ENCODE assay signal across 8 mouse cellular contexts in the genomic region with DNA sequence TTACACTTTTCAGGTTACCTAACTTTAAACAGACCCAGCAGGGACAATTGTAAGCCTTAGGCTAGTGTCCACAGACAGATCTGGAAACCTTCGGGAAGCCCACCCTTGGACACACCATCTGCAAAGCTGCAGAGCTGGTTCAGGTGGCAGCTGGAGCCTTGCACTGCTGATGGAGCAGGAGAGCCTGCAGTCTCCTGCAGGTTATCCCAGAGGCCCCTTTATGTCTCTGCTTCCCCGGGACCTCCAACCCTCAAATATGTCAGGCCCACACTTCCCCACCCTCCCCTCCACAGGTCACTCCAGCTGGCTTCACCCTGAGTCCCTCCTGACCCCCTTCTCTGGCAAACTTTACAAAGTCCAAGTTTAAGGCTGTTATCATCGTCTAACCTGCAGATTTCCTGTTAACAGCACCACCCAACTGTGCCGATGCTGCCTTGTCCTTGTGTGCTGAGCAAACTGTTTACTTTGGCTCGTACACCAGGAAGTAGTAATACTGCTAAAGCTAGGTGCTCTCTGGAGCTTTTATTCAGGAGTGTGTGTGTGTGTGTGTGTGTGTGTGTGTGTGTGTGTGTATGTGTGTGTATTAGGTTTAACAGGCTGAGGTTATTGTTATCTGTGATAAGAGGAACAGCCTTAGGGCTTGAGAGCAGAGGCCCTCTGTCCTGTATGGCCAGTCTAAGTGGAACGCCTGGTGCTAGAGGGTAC. TPM values are rescaled to one million over a fixed set of nuclear protein-coding genes. Genes with fewer than 3 reads are reported as not detected.
A peak's percentile ranks its signal among the peaks of the same experiment; 100 is the strongest.
DNase-seq lines count a peak whose midpoint lies in the region; ATAC-seq and TF ChIP-seq lines count a peak whose summit lies in the region.
"Not testable (repeated sequence)": the region's sequence is repeated elsewhere in the genome, so short reads cannot be mapped to it uniquely, and the experiment has no call there.
"Had no signal": no experiment of that assay in that cellular context is flagged by ENCODE, and none has a peak within 500 bp of the region (broad histone marks: within the 10 kb centered on the region; RNA-seq: fewer than 3 reads in every experiment).

No protein-coding gene starts in this region.

- TF ChIP-seq POLR2A in limb, embryonic 14.5 days (IDR thresholded peaks at IDR 0.05; ENCODE audit: borderline replicate concordance, extremely low read depth, insufficient read depth, insufficient read length) = not testable (repeated sequence)

- H3K27ac ChIP-seq in limb, embryonic 14.5 days (replicated peaks; ENCODE audit: low read depth, low read length) = not testable (repeated sequence)
- peak overlapping the region; percentile 79 for H3K27ac ChIP-seq in lung, embryonic 15.5 days

- H3K4me1 ChIP-seq in limb, embryonic 14.5 days (ENCODE audit: control insufficient read depth, insufficient read depth, low read length); lung, embryonic 15.5 days: not testable (repeated sequence)

- intact Hi-C loops in heart, postnatal 36 days (cut with DNase I) = not testable (repeated sequence)

- H3K4me2 ChIP-seq in limb, embryonic 14.5 days (replicated peaks; ENCODE audit: low read depth, low read length, severe bottlenecking) = not testable (repeated sequence)
- peak overlapping the region; percentile 17; the same call in 1 of the 2 replicates for H3K4me2 ChIP-seq in lung, embryonic 15.5 days

- H3K27me3 ChIP-seq in limb, embryonic 14.5 days (ENCODE audit: control insufficient read depth, insufficient read depth, low read length); lung, embryonic 15.5 days: not testable (repeated sequence)

- H3K4me3 ChIP-seq in limb, embryonic 14.5 days (replicated peaks; ENCODE audit: low read length); lung, embryonic 15.5 days: not testable (repeated sequence)

- H3K9ac ChIP-seq in limb, embryonic 14.5 days (ENCODE audit: low read depth, low read length, severe bottlenecking); lung, embryonic 15.5 days: not testable (repeated sequence)

- ATAC-seq in limb, embryonic 14.5 days (ENCODE audit: low FRiP score, low read depth) = not testable (repeated sequence)
- peak; percentile 84 for ATAC-seq in lung, embryonic 15.5 days (ENCODE audit: borderline replicate concordance, extremely low read depth, low FRiP score, low TSS enrichment)

- H3K9me3 ChIP-seq in limb, embryonic 14.5 days (ENCODE audit: control insufficient read depth, low read length); lung, embryonic 15.5 days: not testable (repeated sequence)

- H3K36me3 ChIP-seq in limb, embryonic 14.5 days (ENCODE audit: control insufficient read depth, insufficient read depth, low read length); lung, embryonic 15.5 days: not testable (repeated sequence)

- DNase-seq in adrenal gland, postnatal 25 days = peak; percentile 6
- peak; percentile 77 for DNase-seq in heart, adult 8-10 months (ENCODE audit: low spot score)
- peak; percentile 33 to 39 for DNase-seq in heart, postnatal 36 days
- peak; percentile 61 for DNase-seq in kidney, adult 9 months
- DNase-seq in limb, embryonic 14.5 days (ENCODE audit: low spot score) = peak; percentile 30
- peak; percentile 21 to 40 for DNase-seq in spleen, postnatal 36 days (ENCODE audit: low spot score in 2 of 2)

- 54% methylated on average over 6 of the region's 6 CpGs for WGBS in limb, embryonic 14.5 days
- 24% methylated on average over 6 of the region's 6 CpGs for WGBS in lung, embryonic 15.5 days

RNA-seq across cellular contexts. Expression of gene Smpd3, which starts 29.6 kb away (rescaled TPM):
- total RNA-seq in adrenal gland, postnatal 25 days (2021) = 6.6 and 8.0 TPM in 2 replicates
- total RNA-seq in heart, adult 8-10 months (2022) = 1 to 10 TPM; 2.5 to 3.2 (median 2.6) TPM
- 1 to 10 TPM; 3.1 to 3.5 TPM for total RNA-seq in heart, postnatal 36 days (2021)
- polyA plus RNA-seq in limb, embryonic 14.5 days (2012; rRNA removed) = 17.5 and 22.5 TPM in 2 replicates
- 7.4 and 11.2 TPM in 2 replicates for polyA plus RNA-seq in limb, embryonic 14.5 days (2014; fragmentation: Nextera tagmentation; extraction: Ambion mirVana)
- polyA plus RNA-seq in lung, embryonic 15.5 days (2015; fragmentation: Nextera tagmentation; extraction: Ambion mirVana) = 1.0 and 1.3 TPM in 2 replicates
- total RNA-seq: megakaryocyte-erythroid progenitor cell, adult 5-6 weeks had no signal

Comparison
In these comparisons a context has a peak if more than half of its experiments do, and no peak if none do; other contexts are left out.
1. DNase-seq: peak in every context shown above with its lines; median percentile 77 in heart, adult 8-10 months; 61 in kidney, adult 9 months; 36 in heart, postnatal 36 days; 30 in spleen, postnatal 36 days; 30 in limb, embryonic 14.5 days; 6 in adrenal gland, postnatal 25 days.